Mouse (Mus musculus): ENCODE measurements around the gene Gsto2.

DNA sequence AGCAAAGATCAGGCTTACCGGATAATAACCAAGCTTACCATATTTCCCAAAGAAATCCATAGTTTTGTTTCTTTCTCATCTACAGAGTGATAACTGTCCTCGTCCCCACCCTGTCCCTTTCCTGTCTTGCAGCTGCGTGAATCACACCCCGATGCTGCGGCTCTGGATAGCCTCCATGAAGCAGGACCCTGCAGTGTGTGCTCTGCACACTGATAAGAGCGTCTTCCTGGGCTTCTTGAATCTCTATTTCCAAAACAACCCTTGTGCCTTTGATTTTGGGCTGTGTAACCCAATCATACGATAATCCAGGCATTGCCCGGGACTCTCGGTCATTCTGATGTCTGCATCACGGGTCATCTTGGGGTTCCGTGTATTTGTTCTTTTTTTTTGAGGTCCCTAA lies 20.6 kb downstream of the Gsto2 start:
- no peak for TF ChIP-seq POLR2A (IDR thresholded peaks at IDR 0.05; ENCODE audit: low read depth, low read length)
- no peak for TF ChIP-seq CTCF (IDR thresholded peaks at IDR 0.05; ENCODE audit: extremely low read depth, insufficient read depth, insufficient read length, insufficient replicate concordance)
